Mouse (Mus musculus) small intestine, adult 2 months (tissue): ENCODE results near the gene Trak1.
A peak's percentile ranks its signal among the peaks of the same experiment; 100 is the strongest.

Experiments
- CTCF ChIP-seq: fragments of 200-500 bp; IDR thresholded peaks from 2 replicates; pipeline ENCODE4 v1.5.1; 2012; ENCODE audit warnings: low read depth, mild to moderate bottlenecking, control low read depth, inconsistent platforms, low read length, moderate library complexity, mixed read lengths; ENCODE audit not compliant: insufficient replicate concordance, insufficient read length; ENCODE audit errors: extremely low read depth
- POLR2A ChIP-seq: fragments of 200-500 bp; IDR thresholded peaks from 2 replicates; pipeline ENCODE4 v1.6.1; 2012; ENCODE audit warnings: low read depth, mild to moderate bottlenecking, control low read depth, inconsistent platforms, low read length, moderate library complexity

GRCm38 (mm10) chr9:121415626-121416241 lies 118.4 kb downstream of the Trak1 start:
- TF ChIP-seq CTCF: no peak
- TF ChIP-seq POLR2A: peak; percentile 88
